Mouse (Mus musculus): ENCODE data around the gene Nfkb2.

GRCm38 (mm10) chr19:46314872-46315742, 11.0 kb downstream of the Nfkb2 start:
- TF ChIP-seq FLI1 (IDR thresholded peaks at IDR 0.05; ENCODE audit: low read length), result no peak
- TF ChIP-seq GATA1 (IDR thresholded peaks at IDR 0.05; ENCODE audit: borderline replicate concordance, low read length), result no peak

All from megakaryocyte, embryonic 14.5 days (primary cell).